7 mouse cellular contexts compared by ENCODE assay signal in genomic region chr7:84605704-84606292, GRCm38 (mm10). TPM values are rescaled to one million over a fixed set of nuclear protein-coding genes. Genes with fewer than 3 reads are reported as not detected.
A peak's percentile ranks its signal among the peaks of the same experiment; 100 is the strongest.
DNase-seq lines count a peak whose midpoint lies in the region; ATAC-seq and TF ChIP-seq lines count a peak whose summit lies in the region.

No protein-coding gene starts in this region.

- peak overlapping the region; percentile 93 for H3K4me2 ChIP-seq in embryonic facial prominence, embryonic 11.5 days (ENCODE audit: low read depth, low read length)

- H3K36me3 ChIP-seq in embryonic facial prominence, embryonic 11.5 days (replicated peaks; ENCODE audit: control insufficient read depth, insufficient read depth, low read depth, low read length) = no peaks in the 10 kb centered on the region
- no peaks in the 10 kb centered on the region for H3K36me3 ChIP-seq in midbrain, embryonic 10.5 days
- H3K36me3 ChIP-seq in small intestine, adult 2 months (ENCODE audit: control insufficient read depth, insufficient read depth, low read length) = no peaks in the 10 kb centered on the region

- H3K9ac ChIP-seq in embryonic facial prominence, embryonic 11.5 days (replicated peaks; ENCODE audit: low read length) = peak overlapping the region; percentile 57

- DNase-seq in adrenal gland, postnatal 10 days = peak; percentile 93
- DNase-seq in embryonic facial prominence, embryonic 11.5 days (ENCODE audit: low spot score) = peak; percentile 30
- peak; percentile 89 to 91 for DNase-seq in heart, adult 18-20 months
- peak; percentile 93 for DNase-seq in kidney, adult 18-20 months
- peak; percentile 68 for DNase-seq in left cerebral cortex, postnatal 4 days
- DNase-seq in midbrain, embryonic 10.5 days (ENCODE audit: low spot score) = peak; percentile 56

- no peak for TF ChIP-seq POLR2A in small intestine, adult 2 months (IDR thresholded peaks at IDR 0.05; ENCODE audit: low read depth, low read length)

- intact Hi-C loops in left cerebral cortex, postnatal 4 days (cut with DNase I) = loop anchor here (5.0 kb wide), 1 partner anchor 72 kb away; no protein-coding TSS in a partner anchor

- no peaks in the 10 kb centered on the region; the same call in 1 of the 2 replicates for H3K4me1 ChIP-seq in embryonic facial prominence, embryonic 11.5 days (ENCODE audit: control insufficient read depth, insufficient read depth, low read length)
- peaks cover 21% of the 10 kb centered on the region for H3K4me1 ChIP-seq in midbrain, embryonic 10.5 days
- H3K4me1 ChIP-seq in small intestine, adult 2 months (ENCODE audit: control insufficient read depth, insufficient read depth, insufficient read length, low read length) = peaks cover 5% of the 10 kb centered on the region

- under 1% methylated on average over 32 of the region's 36 CpGs for WGBS in embryonic facial prominence, embryonic 11.5 days
- 1% methylated on average over 36 of the region's 36 CpGs for WGBS in midbrain, embryonic 10.5 days
- WGBS in small intestine, adult 2 months = 1% methylated on average over 35 of the region's 36 CpGs

- H3K9me3 ChIP-seq in embryonic facial prominence, embryonic 11.5 days (replicated peaks; ENCODE audit: control insufficient read depth, low read length) = no peaks in the 10 kb centered on the region
- no peaks in the 10 kb centered on the region for H3K9me3 ChIP-seq in midbrain, embryonic 10.5 days (replicated peaks)

- no peak for TF ChIP-seq CTCF in small intestine, adult 2 months (IDR thresholded peaks at IDR 0.05; ENCODE audit: extremely low read depth, insufficient read length, insufficient replicate concordance, low read depth, low read length)

- peak overlapping the region; percentile 47 for H3K4me3 ChIP-seq in embryonic facial prominence, embryonic 11.5 days (ENCODE audit: low read depth, low read length)
- H3K4me3 ChIP-seq in midbrain, embryonic 10.5 days = peak overlapping the region; percentile 75
- H3K4me3 ChIP-seq in small intestine, adult 2 months (ENCODE audit: low read depth, low read length) = peak overlapping the region; percentile 89

- peak; percentile 84 for ATAC-seq in embryonic facial prominence, embryonic 11.5 days (replicated peaks; ENCODE audit: insufficient number of reproducible peaks, low FRiP score, low TSS enrichment, low read depth)

- H3K27me3 ChIP-seq in embryonic facial prominence, embryonic 11.5 days (ENCODE audit: control insufficient read depth, insufficient read depth, low read length) = no peaks in the 10 kb centered on the region
- peaks cover 11% of the 10 kb centered on the region for H3K27me3 ChIP-seq in midbrain, embryonic 10.5 days (ENCODE audit: low read depth, poor library complexity, severe bottlenecking)
- no peaks in the 10 kb centered on the region for H3K27me3 ChIP-seq in small intestine, adult 2 months (ENCODE audit: control insufficient read depth, insufficient read depth, low read length)

- H3K27ac ChIP-seq in embryonic facial prominence, embryonic 11.5 days (replicated peaks; ENCODE audit: low read depth, low read length) = no peak overlapping the region
- peak overlapping the region; percentile 79 for H3K27ac ChIP-seq in midbrain, embryonic 10.5 days (replicated peaks)
- H3K27ac ChIP-seq in small intestine, adult 2 months (ENCODE audit: insufficient read depth, low read depth, low read length) = no peak overlapping the region

RNA-seq across cellular contexts. Expression of gene Fah, which starts 0.7 kb away (rescaled TPM):
- total RNA-seq in adrenal gland, postnatal 10 days (2021) = 10 to 100 TPM; 57.6 to 84.5 TPM
- polyA plus RNA-seq in embryonic facial prominence, embryonic 11.5 days (2014; fragmentation: Nextera tagmentation; extraction: Ambion mirVana) = 1.8 and 2.4 TPM in 2 replicates
- 10 to 100 TPM; 20.0 to 25.8 TPM for total RNA-seq in heart, adult 18-20 months (2021)
- total RNA-seq in left cerebral cortex, postnatal 4 days (2021) = 10 to 100 TPM; 19.0 to 20.6 TPM
- 3.8 and 4.8 TPM in 2 replicates for polyA plus RNA-seq in midbrain, embryonic 10.5 days (2016; fragmentation: Nextera tagmentation; extraction: Ambion mirVana)
- 2.4 and 3.2 TPM in 2 replicates for polyA plus RNA-seq in small intestine, adult 2 months (2012; rRNA removed)

Comparison
In these comparisons a context has a peak if more than half of its experiments do, and no peak if none do; other contexts are left out.
1. DNase-seq: peak in every context shown above with its lines; median percentile 93 in adrenal gland, postnatal 10 days; 93 in kidney, adult 18-20 months; 90 in heart, adult 18-20 months; 68 in left cerebral cortex, postnatal 4 days; 56 in midbrain, embryonic 10.5 days; 30 in embryonic facial prominence, embryonic 11.5 days.